Mouse (Mus musculus): Measurements from ENCODE around the gene Spata21.
A peak's percentile ranks its signal among the peaks of the same experiment; 100 is the strongest.

GRCm38 (mm10) chr4:141059616-141060425 is 28.3 kb upstream of the Spata21 start:
- TF ChIP-seq POLR2A (IDR thresholded peaks at IDR 0.05; ENCODE audit: low read depth, low read length) (peak; percentile 78; the same call in 1 of the 2 replicates), CTCF (IDR thresholded peaks at IDR 0.05; ENCODE audit: borderline replicate concordance, insufficient read depth, low read length) (no peak)

Data from embryonic fibroblast, embryonic 13.5 days (primary cell).